Mouse (Mus musculus): Measurements from ENCODE around the gene Ppat.
"Not testable (repeated sequence)": the region's sequence is repeated elsewhere in the genome, so short reads cannot be mapped to it uniquely, and the experiment has no call there.

The Ppat gene

DNA sequence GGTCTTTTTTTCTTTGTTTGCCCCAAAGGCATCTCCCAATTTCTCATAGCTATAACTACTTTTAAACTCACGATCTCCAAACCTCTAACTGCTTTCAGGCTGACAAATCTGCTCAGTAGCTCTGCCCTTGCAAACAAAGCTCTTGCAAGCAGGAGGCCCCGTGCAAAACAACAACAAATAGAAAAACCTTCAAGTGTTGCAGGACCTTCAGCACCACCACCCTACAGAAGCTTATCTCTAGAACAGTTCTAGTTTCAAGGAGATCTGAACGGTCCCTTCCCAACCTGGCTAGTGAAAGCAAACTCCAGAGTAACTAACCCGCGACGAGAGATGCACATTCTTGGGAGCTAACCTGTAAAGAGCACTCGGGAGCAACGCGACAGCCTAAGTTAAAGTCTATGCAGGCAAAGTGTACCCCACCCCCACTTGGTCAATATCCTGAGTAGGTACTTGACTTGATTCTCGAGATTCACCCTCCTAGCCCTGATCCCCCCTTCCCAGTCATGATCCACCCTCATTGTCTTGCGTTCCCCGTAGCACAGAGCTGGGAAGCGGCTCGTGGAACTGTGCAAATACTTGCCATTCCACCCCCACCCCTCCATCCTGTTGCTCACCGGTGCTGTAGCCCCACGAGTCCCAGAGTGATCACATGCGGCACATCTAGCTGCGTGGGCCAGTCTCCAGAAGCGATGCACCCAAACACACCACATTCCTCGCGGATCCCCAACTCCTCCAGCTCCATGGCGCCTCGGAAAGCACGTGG lies 854 bp downstream of the Ppat start:
- DNase-seq (ENCODE audit: extremely low read depth, low read depth, low spot score), result no peak

DNA sequence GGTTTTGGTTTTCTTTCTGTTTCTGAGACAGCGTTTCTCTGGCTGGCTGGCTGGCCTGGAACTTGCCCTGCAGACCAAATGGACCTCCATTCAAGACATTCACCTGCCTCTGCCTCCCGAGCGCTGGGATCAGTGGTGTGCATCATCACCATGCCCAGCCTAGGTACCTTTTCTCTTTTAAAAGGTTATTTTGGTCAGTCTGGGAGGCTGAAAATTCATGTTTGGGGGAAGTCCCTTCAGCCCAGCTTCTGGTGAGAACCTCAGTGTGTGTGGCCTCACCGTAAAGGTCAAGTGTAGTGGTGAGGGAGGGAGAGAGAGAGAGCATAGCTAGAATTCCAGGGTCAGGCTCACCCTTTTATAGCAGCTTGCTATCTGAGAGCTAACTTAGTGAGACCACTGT lies 3.6 kb downstream of the Ppat start:
- DNase-seq (ENCODE audit: extremely low read depth, low read depth, low spot score), result no peak

DNA sequence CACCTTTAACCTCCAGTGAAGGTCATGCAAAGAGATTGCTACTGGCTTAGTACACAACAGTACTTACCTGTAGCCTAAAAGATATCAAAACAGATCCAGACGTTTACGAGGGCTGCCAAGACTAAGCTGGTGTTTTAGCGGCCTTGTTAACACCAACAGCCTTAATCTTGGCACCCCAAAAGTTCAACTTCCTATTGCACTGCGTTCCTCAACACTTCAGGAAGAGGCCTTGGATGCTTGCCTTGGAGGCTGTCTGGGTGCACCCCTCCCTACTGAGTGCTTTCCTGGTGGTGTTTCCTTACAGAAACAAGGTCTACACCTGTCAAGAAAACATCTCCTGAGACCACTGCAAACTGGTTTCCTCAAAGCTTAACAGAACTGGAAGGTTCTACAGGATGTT lies 4.2 kb downstream of the Ppat start:
- DNase-seq (ENCODE audit: extremely low read depth, low read depth, low spot score), result no peak

DNA sequence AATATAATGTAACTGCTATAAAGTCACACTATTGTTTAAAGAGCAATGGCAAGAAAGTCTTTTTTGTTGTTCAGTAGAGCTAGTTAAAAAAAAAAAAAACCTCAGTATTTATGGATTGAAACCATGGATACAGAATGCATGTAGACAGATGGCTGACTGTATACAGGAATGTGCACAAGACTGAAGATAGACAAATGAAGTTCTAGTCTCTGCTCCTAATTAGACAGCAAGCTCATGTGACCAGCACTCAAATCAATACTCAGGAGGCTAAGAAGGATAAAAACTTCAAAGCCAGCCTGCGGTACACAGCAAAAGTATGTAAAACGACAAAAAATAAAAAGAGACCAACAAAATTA lies 5.7 kb downstream of the Ppat start:
- no peak for DNase-seq (ENCODE audit: extremely low read depth, low read depth, low spot score)

DNA sequence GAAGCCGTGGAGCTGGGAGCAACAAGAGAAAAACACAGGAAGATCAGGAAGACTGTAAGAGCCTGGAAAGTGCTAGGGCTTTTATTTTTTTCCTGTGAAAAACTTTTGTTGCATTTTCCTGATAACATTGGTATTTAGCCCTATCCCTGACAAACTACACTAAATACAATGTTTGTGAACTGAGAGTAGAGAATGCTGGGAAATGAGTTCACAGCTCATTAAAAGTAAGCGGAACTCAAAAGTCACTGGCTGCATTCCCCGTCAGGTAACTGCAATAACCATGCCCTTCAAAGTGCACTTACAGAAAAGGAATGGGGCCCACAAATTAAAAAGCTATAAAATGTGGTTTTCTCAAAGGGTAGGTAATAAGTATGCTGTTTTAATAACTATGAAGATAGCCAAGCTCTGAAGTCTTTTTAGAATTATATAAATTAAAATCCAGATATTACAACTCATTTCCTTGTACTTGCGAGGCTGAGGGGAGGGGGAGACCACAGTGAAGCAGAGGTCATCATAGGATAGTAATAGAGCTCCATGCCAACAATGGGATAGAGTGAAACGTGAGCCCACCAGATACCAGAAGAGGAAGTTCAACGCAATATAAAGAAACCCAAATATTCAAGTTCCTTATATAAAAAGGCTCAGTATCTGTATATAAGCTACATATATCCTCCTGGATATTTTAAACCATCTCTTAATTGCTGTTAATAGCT lies 6.3 kb downstream of the Ppat start:
- DNase-seq (ENCODE audit: extremely low read depth, low read depth, low spot score), result no peak

DNA sequence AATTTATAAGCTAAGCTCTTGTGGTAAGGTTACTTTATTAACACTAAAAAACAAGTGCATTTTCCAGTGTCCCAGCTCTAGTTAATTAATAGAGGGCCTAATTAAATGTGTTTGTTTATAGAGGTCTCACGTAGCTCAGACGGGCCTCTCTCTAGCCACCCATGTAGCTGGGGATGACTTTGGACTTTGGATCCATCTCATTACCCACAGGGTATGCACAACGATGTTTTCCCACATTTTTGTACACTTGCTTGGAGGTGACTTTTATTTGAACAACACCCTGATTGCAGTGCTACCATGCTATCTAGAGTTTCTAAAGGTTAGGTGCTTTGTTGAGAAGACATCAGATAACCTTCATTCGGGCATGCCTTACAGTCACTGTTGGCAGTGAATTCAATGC lies 8.9 kb downstream of the Ppat start:
- DNase-seq (ENCODE audit: extremely low read depth, low read depth, low spot score), result no peak

DNA sequence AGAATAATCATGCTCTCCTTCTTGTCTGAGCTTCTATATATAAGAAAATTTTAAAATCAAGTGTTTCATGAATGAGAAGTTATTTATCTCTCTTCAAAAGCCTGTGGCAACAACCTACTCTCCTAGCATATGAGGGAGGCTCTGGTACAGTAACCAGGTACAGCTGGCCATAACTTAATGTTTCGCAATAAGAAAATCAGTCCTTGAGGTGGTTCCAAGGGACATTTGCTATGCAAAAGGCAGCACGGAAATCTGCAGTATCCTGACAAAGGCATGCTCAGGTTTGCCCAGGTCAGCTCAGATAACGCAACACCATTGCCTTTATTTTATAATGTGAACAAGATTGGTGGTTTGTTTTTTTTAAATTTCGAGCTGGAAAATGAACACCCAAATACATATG lies 9.4 kb downstream of the Ppat start:
- DNase-seq (ENCODE audit: extremely low read depth, low read depth, low spot score), result peak; percentile 62

DNA sequence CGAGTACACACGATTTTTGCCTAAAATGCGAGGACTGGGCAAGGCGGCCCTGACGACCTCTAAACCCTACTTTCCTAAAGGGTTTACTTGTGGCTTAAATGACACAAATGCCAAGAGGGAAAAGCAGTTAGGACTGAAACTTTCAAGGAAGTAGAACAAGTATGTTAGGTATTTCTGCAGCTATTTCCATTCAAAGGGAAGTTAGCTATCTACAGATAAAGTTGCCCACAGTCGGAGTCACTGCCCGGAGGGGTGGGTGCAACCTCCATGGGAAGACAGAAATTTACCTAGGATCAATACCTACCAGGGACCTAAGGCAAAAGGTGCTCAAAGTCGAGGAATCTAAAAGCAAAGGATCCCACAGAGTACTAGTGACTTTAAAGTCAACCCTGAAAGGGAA lies 11.7 kb downstream of the Ppat start:
- no peak for DNase-seq (ENCODE audit: extremely low read depth, low read depth, low spot score)

DNA sequence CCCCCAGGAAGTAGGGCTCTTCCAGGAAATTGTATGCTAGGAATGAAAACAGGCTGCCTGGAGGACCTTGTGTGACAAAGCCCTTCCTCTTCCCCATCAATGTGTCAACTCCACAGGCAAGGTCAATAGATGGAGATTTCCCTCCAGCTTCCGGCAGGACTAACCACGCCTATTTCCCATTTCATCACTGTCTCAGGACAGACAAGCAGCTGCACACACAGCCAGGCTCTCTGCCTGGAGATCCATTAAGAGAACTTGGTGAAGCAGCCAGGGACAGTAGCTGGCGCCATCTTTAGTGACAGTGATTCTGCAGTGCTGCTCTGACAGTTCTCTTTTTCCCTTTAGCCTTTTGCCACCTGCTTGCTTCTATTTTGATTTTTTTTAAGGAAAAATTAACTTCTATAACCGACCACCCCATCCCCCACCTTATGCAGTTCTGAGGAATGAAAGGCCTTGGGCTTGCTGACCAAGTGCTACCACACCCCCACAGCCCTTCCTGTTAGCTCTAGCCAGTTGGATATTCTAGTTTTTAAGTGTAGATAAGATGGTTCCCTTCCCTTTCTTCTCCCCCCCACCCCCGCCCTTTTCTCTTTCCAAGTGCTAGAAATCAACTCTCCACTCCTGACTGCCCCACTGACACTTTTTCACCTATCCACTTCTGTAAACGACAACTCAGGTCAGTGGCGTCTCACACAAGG lies 22.0 kb downstream of the Ppat start:
- no peak for DNase-seq (ENCODE audit: extremely low read depth, low read depth, low spot score)

DNA sequence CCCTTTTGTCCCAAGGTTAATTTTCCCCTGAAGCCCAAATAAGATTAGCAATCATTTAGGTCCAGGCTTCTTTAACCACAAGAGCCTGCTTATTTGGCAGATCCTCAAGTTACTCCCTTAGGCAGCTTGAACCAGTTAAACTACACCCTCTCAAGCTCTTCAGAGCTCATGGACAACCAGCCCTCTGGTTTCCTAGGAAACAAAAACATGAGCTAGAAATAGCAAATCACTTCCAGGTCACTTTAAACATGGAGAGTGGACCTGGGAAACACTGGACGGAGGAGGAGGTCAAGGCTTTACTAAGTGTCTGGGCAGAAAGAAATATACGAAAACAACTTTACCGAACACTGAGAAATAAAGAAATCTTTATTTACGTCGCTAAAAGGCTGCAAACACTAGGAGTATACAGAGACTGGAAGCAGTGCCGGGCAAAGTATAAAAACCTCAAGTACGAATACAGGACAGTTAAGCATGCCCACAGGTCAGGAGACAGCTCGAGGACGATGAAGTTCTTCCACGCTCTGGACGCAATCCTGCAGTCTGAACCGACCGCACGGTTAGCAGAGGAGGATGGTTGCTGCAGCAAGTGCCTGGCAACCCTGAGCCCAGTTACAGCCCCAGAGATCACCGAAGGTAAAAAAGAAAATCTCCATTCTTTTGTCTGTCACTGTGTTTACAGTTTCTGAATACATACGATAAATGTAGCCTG lies 23.1 kb downstream of the Ppat start:
- no peak for DNase-seq (ENCODE audit: extremely low read depth, low read depth, low spot score)

DNA sequence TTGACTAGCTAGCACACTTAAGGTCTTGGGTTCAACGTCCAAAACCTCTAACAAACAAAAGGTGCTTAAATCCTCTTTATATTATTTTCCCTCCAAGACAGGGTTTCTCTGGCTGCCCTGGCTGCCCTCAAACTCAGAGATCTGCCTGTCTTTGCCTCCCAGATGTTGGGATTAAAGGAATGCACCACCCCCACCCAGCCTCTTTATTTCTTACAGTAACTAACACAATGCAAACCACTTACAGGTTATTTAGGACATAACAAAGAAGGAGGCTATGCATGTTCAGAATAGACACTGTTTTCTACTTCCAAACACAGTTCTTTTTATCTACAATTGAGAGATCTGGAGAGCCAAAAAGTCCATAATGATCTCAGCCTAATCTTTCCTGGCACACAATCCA lies 27.1 kb downstream of the Ppat start:
- no peak for DNase-seq (ENCODE audit: extremely low read depth, low read depth, low spot score)

DNA sequence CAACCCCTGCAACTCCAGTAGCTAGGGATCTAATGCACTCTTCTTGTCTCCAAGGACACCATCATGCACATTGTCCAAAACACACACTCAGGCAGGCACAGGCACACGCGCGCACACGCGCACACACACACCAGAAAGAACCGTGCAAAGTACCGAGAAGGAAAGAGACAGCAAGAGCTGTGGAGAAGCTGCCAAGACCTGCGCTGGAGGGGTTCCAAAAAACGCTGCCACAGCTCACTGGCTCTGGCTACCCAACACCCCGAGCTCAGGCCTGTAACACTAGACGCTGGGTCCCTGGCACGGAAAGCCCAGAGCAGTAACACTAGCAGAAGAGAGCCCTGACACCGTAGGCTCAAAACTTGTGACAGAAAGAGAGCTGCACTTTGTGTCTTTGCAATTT lies 27.9 kb downstream of the Ppat start:
- DNase-seq (ENCODE audit: extremely low read depth, low read depth, low spot score), result no peak

DNA sequence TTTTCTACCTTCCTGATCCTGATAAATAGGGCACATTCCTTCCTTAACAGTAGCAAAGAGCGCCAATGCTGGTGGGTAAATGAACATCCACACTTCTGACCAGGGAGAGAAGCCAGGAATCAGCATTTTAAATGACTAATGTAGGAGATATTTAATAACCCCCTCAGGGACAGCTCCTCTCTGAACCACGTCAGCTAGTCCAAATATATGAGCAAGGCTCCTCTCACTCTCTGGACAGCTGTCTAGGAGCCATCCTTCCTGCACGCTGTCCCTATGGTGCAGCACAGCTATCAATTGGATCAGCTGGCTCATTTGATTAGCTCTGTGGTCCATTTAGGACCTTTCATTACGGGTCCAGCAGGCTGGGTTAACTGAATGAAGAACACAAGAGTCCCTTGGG lies 28.5 kb downstream of the Ppat start:
- DNase-seq (ENCODE audit: extremely low read depth, low read depth, low spot score), result no peak

DNA sequence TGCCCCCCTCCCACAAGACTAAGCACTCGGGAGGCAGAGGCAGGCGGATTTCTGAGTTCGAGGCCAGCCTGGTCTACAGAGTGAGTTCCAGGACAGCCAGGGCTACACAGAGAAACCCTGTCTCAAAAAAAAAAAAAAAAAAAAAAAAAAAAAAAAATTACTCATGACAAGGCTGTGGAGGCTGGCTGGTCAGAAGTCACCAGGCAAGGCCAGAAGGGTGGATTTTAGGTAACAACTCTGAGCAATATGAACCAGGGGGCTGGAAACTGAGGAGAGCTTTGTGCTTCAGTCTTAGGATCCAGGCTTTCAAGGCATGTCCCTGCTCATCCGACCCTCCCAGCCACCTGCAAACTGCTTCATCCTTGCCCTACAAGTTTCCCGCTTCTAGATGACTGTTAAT lies 38.9 kb downstream of the Ppat start:
- DNase-seq (ENCODE audit: extremely low read depth, low read depth, low spot score), result not testable (repeated sequence)

DNA sequence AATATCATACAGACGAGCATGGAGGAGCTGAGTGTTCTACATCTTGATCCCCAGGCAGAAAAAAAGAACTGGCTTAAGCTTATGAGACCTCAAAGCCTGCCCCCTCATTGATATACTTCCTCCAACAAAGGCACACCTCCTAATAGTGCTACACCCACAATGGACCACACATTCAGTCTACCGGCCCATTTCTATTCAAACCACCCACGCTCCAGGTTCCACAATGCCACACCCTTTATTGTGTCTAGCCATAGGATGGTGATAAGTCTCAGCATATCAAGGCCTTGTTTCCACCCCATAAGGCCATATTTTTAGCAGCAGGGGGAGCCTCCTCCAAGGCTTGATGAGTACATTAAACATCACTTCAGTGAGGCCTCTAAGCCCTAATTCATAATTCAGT lies 40.6 kb downstream of the Ppat start:
- DNase-seq (ENCODE audit: extremely low read depth, low read depth, low spot score), result no peak

DNA sequence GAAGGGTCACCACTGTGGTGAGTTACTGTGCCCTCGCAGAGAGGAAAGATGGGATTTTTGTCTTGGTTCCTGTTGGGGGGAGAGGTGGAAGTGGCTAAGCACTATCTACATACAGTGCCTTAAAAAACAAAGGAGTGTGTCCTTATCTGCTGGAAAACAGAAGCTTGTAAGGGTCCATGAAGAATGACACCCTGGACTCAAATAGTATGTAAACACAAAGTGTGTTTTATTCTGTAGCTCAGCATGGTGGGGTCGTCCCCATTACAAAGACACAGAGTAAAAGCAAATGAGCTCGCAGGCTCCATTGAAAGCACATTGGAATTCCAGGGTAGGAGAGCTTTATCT lies 45.3 kb downstream of the Ppat start:
- DNase-seq (ENCODE audit: extremely low read depth, low read depth, low spot score), result no peak

DNA sequence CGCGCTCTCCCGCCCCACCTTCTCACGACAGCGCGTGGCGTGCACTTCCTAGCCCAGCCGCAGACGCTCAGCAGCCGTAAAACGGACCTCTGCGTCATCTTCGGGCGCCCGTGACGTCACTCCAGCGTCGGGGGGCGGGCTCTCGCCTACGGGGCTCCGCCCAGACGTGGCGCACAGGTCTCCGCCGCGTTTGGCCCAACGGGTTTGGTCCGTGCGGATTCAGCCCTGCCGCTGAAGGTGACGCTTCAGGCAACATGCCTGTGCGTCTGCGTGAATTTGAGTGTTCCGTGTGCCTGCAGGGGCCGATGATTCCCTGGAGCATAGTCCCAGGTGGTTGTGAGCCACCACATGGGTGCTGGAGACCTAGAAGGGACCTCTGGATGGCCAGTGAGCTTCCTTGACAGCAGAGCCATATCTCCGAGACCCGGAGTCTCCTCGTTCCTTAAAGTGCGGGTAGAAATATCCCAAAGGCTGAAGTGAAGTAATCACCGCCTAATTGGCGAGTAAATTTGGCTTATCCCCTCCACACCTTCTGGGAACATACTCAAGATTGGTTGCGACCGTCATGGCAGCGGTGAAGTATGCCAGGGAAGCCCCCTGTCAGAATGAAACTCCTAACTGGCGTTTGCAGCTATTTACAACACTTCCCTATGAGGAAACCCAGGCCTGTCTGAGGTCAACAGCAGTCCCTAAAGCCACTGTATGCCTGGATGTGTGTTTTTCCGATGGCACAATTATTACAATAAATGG lies 45.8 kb downstream of the Ppat start, which contains the start of gene Aasdh:
Gene Aasdh (minus strand): TSS at position 110 of the 750 bp plus-strand sequence.
- peak; percentile 26 for DNase-seq (ENCODE audit: extremely low read depth, low read depth, low spot score)

DNA sequence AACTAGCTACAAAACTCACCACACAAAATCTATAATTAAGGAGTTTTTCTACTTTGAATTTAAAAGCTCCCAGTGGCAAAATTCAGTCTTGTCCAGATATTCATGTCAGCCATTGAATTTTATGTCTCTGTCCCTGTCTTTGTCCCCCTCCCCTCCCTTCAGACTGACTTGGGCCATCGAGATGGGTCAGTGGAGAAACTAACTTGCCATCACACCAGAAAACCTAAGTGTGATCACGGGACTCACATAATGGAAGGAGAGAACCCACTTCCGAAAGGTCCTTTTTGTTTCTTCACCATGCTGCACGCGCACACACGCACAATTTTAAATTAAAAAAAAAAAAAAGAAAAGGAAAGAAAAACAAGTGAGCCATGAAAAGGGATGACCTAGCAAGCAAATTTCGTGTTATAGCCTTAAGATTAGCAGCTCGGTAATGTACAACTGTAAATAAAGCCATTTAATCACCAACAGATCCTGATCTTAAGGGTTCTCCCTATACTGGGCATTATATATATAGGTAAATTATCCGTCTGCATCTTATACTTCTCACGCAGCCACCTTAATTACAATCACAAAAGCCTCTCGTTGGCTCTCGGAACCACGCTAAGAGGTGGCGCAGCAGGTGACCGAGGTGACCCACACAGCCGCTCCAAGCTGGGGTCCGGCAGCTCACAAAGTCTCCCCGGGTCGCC lies 46.5 kb downstream of the Ppat start:
- DNase-seq (ENCODE audit: extremely low read depth, low read depth, low spot score), result no peak

DNA sequence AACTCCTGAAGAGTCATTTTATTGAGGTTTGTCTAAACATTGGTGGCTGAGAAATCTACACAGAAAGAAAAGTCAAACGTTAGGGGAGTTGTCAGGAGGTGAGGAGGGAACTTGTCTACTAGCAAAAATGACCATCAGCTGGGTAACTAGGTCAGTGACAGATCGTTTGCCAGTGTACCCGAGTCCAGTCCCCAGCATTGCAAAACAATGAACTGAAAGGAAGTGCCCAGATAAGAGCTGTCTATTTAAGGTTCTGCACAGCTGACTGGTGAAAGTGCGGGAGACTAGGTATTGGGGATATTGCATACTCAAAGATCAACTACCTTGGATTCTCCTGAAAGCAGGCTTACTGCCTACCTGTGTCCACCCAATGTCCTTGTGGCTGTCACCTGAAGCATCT lies 49.2 kb downstream of the Ppat start:
- no peak for DNase-seq (ENCODE audit: extremely low read depth, low read depth, low spot score)

DNA sequence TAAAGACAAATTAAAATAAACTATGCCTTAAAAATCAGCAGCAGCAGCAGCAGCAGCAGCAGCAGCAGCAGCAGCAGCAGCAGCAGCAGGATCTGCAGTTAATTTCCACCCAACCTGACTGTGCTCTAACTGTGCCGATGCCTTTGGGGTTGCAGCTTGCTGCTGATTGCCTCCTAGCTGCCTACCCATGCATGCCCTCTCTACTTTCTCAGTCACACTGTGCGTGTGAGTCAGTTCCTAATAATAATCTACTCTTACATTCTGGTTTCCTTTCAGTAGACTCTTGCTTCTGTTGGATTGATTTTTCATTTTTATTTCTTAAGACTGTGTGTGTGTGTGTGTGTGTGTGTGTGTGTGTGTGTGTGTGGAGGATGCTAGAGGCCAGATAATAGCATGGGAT lies 58.3 kb downstream of the Ppat start:
- DNase-seq (ENCODE audit: extremely low read depth, low read depth, low spot score), result no peak
